Mouse (Mus musculus) frontal cortex, postnatal 36 days (tissue): ENCODE results near the gene Olfr1380.
"Not testable (repeated sequence)": the region's sequence is repeated elsewhere in the genome, so short reads cannot be mapped to it uniquely, and the experiment has no call there.

Source experiments
- DNase-seq, 2 experiments: peaks; one replicate each; pipeline ENCODE4 v3.0.0; 2022; ENCODE audit warnings: low spot score in 2 of 2

The Olfr1380 gene

DNA sequence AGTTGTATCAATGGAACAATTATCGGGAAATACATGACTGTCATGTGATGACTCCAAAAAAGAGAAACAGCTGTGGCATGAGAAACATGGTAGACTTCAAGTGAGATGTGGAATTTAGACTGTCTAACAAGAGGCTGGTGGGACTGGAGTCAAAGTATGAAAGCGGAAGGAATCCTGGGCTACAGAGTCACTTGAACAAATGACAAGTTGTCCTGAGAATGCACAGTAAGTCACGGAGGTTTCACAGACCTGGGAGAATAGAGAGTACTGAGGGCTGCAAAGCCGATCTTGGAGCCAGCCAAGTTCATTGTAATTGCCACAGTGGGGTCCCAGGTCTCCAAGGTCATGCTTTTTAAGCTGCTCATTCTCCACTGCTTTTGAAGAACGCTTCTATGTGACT is at the start of gene Olfr1380:
Gene Olfr1380, plus strand, starts transcription at position 301 of the 400 bp plus-strand sequence.
- not testable (repeated sequence) for DNase-seq

DNA sequence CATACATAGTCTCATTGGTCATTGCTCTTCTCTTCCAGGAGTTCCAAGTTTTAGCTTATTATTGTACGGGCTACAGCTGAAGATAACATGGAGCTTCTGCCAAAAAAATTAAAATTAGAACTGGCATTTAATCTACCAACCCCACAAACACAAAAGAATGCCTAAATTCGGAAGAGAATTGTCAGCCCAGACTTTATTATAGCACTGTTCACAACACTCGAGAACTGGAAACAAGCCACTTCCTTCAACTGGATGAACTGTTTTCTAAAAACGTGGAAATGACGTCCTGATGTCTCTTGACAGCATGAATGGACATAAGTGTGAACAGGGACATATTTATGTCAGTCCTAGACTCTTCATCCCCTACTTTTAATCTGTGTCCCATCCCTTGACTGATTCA is 38.6 kb upstream of the Olfr1380 start:
- peak in 1 of 2 experiments; percentile 34 for DNase-seq

DNA sequence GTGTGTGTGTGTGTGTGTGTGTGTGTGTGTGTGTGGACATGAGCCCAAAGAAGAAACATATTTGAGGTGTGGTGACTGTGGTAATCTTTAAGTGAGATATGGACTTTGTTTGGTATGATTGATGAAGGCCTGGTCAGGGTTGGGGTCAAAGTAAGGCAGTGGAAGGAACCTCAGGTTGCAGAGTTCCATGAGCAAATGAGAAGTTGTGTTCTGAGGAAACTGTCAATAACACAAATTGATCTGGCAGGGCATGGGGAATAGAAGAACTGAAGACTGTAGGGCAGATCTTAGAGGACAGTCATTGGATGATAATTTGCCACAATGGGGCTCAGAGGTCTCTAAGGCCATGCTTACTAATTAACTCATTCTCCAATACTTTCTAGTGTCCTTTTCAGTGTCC is 37.3 kb upstream of the Olfr1380 start, which contains the start of gene Olfr1383:
Gene Olfr1383, plus strand, starts transcription at position 301 of the 400 bp plus-strand sequence.
- DNase-seq, result no peak

DNA sequence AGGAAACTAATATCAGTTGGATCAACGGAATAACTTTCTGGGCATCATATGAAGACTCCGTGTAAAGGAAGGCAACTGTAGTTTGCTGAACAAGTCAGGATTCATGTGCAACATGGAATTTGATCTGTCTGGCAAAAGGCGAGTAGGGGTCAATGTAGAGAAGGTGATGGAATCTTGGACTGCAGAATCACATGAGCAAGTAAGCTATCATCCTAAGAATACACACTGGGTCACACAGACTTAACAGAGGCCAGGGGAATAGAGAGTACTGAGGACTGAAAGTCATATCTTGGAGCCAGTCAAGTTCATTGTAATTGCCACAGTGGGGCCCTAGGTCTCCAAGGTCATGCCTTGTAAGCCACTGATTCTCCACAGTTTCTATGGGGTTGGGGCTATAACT is 28.7 kb upstream of the Olfr1380 start, which contains the start of gene Olfr1382:
Gene Olfr1382, plus strand, starts transcription at position 301 of the 400 bp plus-strand sequence.
- DNase-seq, result no peak

DNA sequence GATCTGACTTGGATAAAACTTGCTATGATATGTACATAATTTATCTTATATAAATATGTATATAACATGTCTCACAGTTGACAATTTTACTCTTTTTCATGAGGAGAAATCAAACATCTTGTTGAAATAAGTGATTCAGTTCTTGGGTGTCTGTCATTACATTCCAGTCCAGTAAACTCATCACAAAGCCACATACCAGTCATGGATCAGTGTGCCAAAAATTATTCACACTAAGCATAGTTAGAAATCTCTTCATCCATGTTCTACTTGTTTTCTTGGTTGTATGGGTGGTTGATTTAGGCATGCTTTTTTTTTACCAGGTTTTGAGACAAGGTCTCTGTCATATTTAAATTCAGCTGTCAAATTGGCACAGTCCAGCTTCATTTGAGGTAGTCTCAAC is 23.9 kb upstream of the Olfr1380 start:
- DNase-seq, result no peak

DNA sequence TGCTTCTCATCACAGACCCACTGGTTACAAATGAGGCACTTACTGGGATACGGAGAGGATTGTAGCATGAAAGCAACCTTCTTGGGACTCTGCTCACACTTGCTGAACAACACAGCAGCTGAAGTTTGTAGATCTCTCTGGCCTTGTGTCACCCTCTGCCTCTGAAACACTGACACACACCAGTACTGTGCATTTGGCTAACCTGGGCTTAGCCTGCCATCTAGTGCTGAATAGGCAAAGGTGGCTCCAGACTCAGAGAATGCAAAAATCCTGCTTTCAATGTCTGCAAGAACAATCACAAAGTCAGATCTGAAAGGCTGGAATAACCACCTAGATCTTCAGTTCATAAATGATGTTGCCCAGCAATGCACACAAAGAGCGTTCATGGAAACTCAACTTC is 20.0 kb upstream of the Olfr1380 start:
- DNase-seq, result peak; percentile 21 to 68

DNA sequence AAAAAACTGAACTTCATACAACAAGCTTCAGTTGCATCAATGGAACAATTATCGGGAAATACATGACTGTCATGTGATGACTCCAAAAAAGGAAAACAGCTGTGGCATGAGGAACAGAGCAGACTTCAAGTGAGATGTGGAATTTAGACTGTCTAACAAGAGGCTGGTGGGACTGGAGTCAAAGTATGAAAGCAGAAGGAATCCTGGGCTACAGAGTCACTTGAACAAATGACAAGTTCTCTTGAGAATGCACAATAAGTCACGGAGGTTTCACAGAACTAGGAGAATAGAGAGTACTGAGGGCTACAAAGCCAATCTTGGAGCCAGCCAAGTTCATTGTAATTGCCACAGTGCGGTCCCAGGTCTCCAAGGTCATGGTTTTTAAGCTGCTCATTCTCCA is 13.5 kb upstream of the Olfr1380 start, which contains the start of gene Olfr1381:
Gene Olfr1381, plus strand, starts transcription at position 301 of the 400 bp plus-strand sequence.
- DNase-seq, result not testable (repeated sequence)

DNA sequence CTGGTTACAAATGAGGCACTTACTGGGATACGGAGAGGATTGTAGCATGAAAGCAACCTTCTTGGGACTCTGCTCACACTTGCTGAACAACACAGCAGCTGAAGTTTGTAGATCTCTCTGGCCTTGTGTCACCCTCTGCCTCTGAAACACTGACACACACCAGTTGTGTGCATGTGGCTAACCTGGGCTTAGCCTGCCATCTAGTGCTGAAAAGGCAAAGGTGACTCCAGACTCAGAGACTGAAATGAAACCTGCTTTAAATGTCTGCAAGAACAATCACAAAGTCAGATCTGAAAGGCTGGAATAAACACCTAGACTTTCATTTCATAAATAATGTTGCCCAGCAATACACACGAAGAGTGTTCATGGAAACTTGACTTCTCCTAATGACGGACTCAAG is 2.6 kb upstream of the Olfr1380 start:
- peak in 1 of 2 experiments; percentile 42 for DNase-seq

DNA sequence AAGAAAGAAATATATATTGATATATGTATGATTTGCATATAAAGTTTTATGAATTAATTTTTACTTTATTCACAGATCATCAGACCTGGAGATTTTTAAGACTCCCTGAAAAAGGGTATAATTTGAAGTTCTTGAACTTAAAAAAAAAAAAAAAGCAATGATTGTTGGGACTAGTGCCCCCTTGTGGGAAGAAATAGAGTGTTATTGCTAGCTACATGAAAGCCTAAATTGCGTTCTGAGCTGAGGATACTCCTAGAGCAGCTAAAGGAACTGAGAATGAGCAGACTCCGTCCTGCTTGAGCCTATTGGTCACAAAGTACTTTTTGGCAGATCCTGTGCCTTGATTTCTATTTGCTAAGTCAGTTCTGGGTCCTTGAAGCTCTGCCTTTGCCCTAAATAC is 18.4 kb downstream of the Olfr1380 start:
- DNase-seq, result not testable (repeated sequence)

DNA sequence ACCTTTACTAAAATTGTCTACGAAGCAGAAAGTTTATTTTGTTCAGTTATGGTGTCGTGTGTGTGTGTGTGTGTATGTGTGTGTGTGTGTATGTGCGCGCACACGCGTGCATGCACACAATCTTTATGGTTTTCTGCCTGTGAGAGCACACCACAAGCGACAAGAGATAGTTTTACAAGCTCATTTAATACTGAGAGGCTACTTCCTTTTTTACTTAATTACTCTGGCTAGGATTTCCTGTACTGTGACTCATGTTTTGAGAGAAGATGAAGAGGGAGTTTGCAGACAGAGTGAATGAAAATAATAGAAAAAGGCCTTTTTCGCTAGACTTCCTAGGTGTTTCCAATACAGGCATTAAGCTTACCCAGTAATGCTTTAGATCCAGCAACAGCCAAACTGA is 23.8 kb downstream of the Olfr1380 start:
- DNase-seq, result not testable (repeated sequence)

DNA sequence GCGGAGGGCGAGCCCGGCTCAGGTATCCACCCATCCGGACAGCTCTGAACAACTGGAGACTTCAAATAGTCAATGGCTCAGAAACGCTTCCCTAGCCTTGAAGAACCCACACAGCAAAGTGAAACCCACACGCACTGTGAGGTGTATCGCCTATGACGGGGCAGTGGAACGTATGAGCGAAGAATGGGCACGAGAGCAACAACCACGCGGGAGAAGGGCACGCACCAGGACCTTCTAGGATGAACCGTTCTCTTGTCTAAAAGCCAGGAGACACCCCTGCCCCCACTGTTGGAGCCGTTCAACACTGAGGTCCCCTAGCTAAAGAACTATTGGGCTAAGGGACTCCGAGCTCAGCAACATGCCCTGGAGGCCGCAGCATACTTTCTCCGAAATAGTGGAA is 33.5 kb downstream of the Olfr1380 start:
- no peak for DNase-seq

DNA sequence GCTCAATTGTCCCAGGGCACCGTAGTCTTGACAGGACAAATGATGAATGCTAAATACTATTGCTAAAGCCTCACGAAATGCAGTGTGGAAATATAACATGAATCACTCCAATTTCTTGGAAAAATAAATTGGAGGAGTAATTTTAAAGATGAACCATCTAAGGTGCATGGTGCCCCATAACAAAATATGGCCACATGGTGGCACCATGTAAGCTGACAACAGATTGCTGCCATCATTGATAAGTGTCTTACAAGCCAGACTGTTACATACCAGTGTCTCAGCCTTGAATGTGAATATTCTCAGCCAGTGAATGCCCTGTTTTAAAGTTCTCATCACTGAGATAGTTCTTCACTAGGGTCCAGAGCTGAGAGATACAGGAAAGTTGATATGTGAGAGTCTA is 40.5 kb downstream of the Olfr1380 start:
- peak in 1 of 2 experiments; percentile 11 for DNase-seq

DNA sequence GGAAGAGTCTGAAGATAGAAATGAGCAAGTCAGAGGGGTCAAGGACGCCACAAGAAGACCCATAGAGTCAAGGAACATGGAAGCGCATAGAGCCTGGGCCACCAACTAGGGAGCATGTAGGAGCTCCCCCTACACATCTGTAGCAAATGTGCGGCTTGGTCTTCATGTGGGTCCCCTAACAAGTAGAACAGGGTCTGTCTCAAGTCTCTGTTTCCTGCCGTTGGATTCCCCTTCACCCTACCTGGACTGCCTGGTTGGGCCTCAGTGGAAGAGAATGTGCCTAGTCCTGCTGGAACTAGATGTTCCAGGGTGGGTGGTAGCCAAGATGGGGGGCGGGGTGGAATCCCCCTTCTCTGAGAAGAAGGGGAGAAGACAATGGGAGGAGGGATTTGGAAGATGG is 51.6 kb downstream of the Olfr1380 start:
- not testable (repeated sequence) for DNase-seq

DNA sequence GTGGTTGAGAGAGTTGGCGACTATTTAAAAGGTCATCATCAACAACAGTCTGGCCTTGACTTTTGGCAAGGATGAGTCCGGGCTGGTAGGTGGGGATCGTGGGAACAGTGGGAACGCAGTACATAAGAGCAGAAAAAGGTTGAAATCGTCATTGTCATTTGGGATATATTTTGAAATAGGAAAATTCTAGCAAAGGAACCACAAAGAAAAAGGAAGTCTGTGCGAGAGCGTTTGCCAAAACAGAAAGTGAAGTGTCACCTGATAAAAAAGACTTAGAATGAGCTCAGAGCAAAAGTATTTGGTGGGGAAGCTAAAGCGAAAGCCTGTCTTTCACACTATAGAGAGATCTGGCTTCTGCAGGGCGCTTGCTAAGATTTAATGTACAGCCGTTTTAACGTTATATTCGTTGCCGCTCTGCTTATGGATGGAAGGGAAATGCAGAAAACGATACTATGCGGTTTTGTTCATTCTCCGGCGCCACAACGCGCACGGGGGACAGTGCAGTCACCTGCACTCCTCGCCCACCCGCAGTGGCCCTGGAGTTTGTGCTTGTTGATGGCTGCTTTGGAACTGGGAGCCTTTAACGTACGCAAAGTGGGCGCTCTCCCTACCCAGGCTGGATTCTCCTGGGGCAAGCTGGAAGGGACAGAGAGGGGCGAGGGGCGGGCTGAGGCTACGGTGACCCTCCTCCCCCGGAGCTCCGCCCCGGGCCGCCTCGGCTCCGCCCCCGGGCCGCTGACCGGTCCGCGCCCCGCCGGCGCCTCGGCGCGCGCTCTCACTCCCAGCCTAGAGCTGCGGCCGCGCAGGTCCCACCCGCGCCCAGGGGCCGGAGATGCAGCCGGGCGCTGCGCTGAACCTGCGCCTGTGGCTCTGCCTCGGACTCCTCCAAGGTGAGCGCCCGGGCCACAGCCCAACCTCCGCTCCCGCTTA is 52.5 kb downstream of the Olfr1380 start, which contains the start of gene Flt4:
Gene Flt4, plus strand, starts transcription at position 326 of the 930 bp plus-strand sequence.
- DNase-seq, result not testable (repeated sequence)

DNA sequence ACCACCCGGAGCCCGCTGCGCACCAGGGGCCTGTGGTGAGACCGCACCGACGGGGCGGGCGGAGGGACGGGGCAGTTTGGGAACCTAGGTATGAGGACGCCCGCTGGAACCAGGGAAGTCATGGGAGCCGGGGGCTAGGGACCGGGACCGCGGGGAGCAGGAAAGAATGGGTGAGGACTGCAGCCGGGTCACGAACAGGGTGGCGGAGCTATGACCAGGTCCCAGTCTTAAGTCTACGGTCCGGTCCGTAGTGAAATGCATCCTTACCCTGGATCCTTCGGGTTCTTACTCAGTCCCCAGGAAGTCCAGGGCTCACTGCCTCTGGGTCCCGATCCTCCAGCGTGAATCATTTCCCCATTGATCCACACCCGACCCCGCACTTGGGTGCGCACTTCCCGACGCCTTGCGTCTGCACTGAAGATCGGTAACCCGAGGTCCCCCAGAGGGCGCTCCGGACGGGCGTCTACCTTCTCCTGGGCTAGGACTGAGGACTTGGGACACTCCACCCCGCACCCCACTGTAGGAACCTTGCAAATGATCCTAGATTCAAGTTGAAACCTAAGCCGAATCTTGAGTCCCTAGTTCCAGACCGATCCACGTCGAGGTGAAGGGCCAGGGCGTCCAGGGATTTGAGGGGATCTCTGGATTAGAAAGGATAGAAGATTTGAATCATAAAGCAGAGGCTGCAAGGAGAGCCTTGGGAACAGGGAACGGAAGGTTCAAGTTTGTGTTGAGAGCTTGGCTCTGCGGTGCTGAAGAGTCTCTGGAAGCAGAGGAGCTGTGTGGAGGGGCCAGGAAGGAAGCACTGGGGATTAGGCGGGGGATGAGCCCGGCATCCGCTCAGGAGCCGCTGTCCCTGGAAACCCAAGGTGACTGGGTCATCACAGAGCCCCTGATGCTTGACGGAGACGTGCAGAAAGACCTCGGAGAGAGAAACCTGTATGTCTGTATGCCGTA is 53.5 kb downstream of the Olfr1380 start:
- not testable (repeated sequence) for DNase-seq

DNA sequence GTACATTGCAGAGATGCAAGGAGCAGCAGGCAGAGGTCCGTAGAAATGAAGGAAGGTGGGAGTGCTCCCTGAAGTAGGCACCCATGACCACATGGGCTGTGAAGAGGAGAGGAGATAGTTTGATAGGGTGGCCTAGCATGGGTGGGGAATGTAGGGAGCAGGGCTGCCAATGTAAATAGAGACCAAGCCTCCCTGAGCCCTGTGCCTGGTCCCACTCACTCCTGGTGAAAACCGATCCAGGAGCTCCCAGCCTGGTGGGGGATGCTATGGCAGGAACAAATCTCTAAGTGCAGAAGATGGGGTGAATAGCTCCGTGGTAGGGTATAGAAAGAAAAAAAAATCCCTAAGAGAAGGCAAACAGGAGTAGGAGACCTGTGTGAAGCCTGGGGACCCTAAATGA is 54.7 kb downstream of the Olfr1380 start:
- not testable (repeated sequence) for DNase-seq

DNA sequence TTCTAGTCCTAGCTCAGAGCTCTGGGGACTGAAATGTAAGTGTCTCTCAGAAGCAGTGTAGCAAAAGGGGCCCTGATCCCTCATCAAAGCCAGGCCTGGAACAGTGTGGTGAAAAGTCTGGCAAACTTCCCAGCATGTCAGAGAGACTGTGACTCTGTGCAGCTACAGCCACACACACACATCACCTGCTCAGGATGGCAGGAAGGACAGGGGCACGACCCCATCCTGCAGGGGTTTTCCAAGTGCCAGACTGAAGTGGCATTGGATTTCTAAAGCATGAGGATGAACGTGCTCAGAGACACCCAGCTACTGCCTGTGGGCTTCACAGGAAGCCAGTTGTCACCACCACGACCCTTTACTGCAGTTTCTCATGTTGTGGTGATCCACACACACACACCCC is 55.5 kb downstream of the Olfr1380 start:
- no peak for DNase-seq

DNA sequence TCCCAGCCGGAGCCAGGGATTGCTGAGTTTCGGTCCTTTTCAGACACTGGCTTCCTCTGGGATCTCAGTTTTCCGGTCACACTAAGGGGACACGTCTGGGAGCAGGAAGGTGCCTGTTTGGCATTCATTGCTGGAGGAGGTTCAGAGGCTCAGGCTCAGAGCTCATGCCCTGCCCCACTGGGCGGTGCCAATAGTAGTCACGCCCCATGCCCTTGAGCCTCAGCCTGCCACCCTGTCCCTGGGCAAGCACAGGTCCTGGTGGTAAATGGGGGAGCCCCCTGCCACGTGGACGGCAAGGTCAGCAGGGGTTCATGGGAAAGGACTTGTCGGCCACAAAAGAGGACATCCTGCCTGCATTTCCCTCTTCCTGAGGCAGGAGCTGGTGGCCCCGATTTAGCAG is 56.7 kb downstream of the Olfr1380 start:
- DNase-seq, result no peak
